Mouse (Mus musculus) hindbrain, embryonic 10.5 days (tissue): Measurements from ENCODE around the gene Nceh1. TPM values are rescaled to one million over a fixed set of nuclear protein-coding genes. Genes with fewer than 3 reads are reported as not detected.

Source experiments
- DNase-seq: peaks from one replicate; pipeline ENCODE4 v3.0.0-alpha.2; 2017; ENCODE audit warnings: low spot score
- H3K27ac ChIP-seq: fragments of 300-500 bp; sonication (generic); 2 replicates; pipeline ENCODE4 v1.5.1; 2016; ENCODE audit warnings: mild to moderate bottlenecking, moderate library complexity
- H3K27me3 ChIP-seq: fragments of 300-500 bp; sonication (generic); 2 replicates; pipeline ENCODE4 v1.6.1; 2016; ENCODE audit warnings: mild to moderate bottlenecking; ENCODE audit not compliant: poor library complexity, insufficient read depth, severe bottlenecking
- H3K36me3 ChIP-seq: fragments of 300-500 bp; sonication (generic); 2 replicates; pipeline ENCODE4 v1.6.1; 2016; ENCODE audit warnings: mild to moderate bottlenecking, moderate library complexity
- H3K4me1 ChIP-seq: fragments of 300-500 bp; sonication (generic); replicated peaks from 2 replicates; pipeline ENCODE4 v1.6.1; 2016; ENCODE audit warnings: mild to moderate bottlenecking
- H3K4me3 ChIP-seq: fragments of 300-500 bp; sonication (generic); 2 replicates; pipeline ENCODE4 v1.5.1; 2016; ENCODE audit warnings: mild to moderate bottlenecking, moderate library complexity
- H3K9me3 ChIP-seq: fragments of 300-500 bp; sonication (generic); 2 replicates; pipeline ENCODE4 v1.6.1; 2016; ENCODE audit warnings: mild to moderate bottlenecking, moderate library complexity
- WGBS: fragments of 180-500 bp; shearing (Covaris S2); methylation state at CpG from one replicate; pipeline ENCODE4 v1.1.7; 2016; 5-methylcytosine and 5-hydroxymethylcytosine counted together
- polyA plus RNA-seq: library from polyadenylated mRNA; unstranded; fragments of >200 nt; fragmentation: Nextera tagmentation; extraction: Ambion mirVana; gene quantifications from 2 replicates; pipeline ENCODE4 v1.2.1, GENCODE M21; 2016

Gene Nceh1
- polyA plus RNA-seq, 1 experiment from 2014 or later, result 3.3 TPM

- no peak for DNase-seq
- no peaks in the 10 kb centered on the region for H3K36me3 ChIP-seq
- no peak overlapping the region for H3K4me3 ChIP-seq
- no peaks in the 10 kb centered on the region for H3K27me3 ChIP-seq
- 0 out of 2 replicates have a peak, but pooled peaks cover 3% of the 10 kb centered on the region for H3K4me1 ChIP-seq
- WGBS, result 88% methylated on average over 8 of the region's 8 CpGs
- no peaks in the 10 kb centered on the region for H3K9me3 ChIP-seq
- H3K27ac ChIP-seq, result no peak overlapping the region
These were observed 12.9 kb downstream of the Nceh1 start for GRCm38 (mm10) chr3:27195573-27196227.

GRCm38 (mm10) chr3:27196529-27196928, 13.8 kb downstream of the Nceh1 start:
- Histone ChIP-seq H3K27ac (no peak overlapping the region), H3K4me1 (0 out of 2 replicates have a peak, but pooled peaks cover 3% of the 10 kb centered on the region), H3K27me3 (no peaks in the 10 kb centered on the region), H3K4me3 (no peak overlapping the region), H3K36me3 (no peaks in the 10 kb centered on the region), H3K9me3 (no peaks in the 10 kb centered on the region)
- no peak for DNase-seq
- WGBS, result 79% methylated on average over 1 of the region's 1 CpGs

GRCm38 (mm10) chr3:27197816-27198215, 15.1 kb downstream of the Nceh1 start:
- no peak overlapping the region for H3K27ac ChIP-seq
- no peaks in the 10 kb centered on the region for H3K27me3 ChIP-seq
- no peaks in the 10 kb centered on the region for H3K9me3 ChIP-seq
- no peak overlapping the region for H3K4me3 ChIP-seq
- 84% methylated on average over 5 of the region's 5 CpGs for WGBS
- 0 out of 2 replicates have a peak, but pooled peaks cover 3% of the 10 kb centered on the region for H3K4me1 ChIP-seq
- no peak for DNase-seq
- H3K36me3 ChIP-seq, result no peaks in the 10 kb centered on the region

GRCm38 (mm10) chr3:27199120-27199519, 16.4 kb downstream of the Nceh1 start:
- H3K36me3 ChIP-seq, result no peaks in the 10 kb centered on the region
- H3K4me1 ChIP-seq, result no peaks in the 10 kb centered on the region
- H3K27ac ChIP-seq, result no peak overlapping the region
- no peak overlapping the region for H3K4me3 ChIP-seq
- H3K27me3 ChIP-seq, result no peaks in the 10 kb centered on the region
- DNase-seq, result no peak
- no peaks in the 10 kb centered on the region for H3K9me3 ChIP-seq
- WGBS, result 88% methylated on average over 7 of the region's 7 CpGs

- Histone ChIP-seq H3K36me3 (no peaks in the 10 kb centered on the region), H3K27me3 (no peaks in the 10 kb centered on the region), H3K9me3 (no peaks in the 10 kb centered on the region), H3K4me1 (peaks cover 14% of the 10 kb centered on the region), H3K4me3 (no peak overlapping the region), H3K27ac (no peak overlapping the region)
- no peak for DNase-seq
- WGBS, result 87% methylated on average over 5 of the region's 5 CpGs
These were observed 19.1 kb downstream of the Nceh1 start for GRCm38 (mm10) chr3:27201728-27202411.

- peak overlapping the region; percentile 59; the same call in 1 of the 2 replicates for H3K27ac ChIP-seq
- H3K4me1 ChIP-seq, result peaks cover 14% of the 10 kb centered on the region
- WGBS, result 36% methylated on average over 5 of the region's 5 CpGs
- H3K27me3 ChIP-seq, result no peaks in the 10 kb centered on the region
- DNase-seq, result no peak
- H3K9me3 ChIP-seq, result peaks cover 4% of the 10 kb centered on the region; the same call in 1 of the 2 replicates
- H3K4me3 ChIP-seq, result no peak overlapping the region
- H3K36me3 ChIP-seq, result no peaks in the 10 kb centered on the region
These were observed 22.3 kb downstream of the Nceh1 start for GRCm38 (mm10) chr3:27205068-27205467.

GRCm38 (mm10) chr3:27205514-27206220, 22.9 kb downstream of the Nceh1 start:
- no peak for DNase-seq
- H3K27me3 ChIP-seq, result no peaks in the 10 kb centered on the region
- WGBS, result 82% methylated on average over 9 of the region's 9 CpGs
- peak overlapping the region; percentile 59; the same call in 1 of the 2 replicates for H3K27ac ChIP-seq
- no peak overlapping the region for H3K4me3 ChIP-seq
- H3K4me1 ChIP-seq, result peaks cover 14% of the 10 kb centered on the region
- H3K9me3 ChIP-seq, result peaks cover 4% of the 10 kb centered on the region; the same call in 1 of the 2 replicates
- H3K36me3 ChIP-seq, result no peaks in the 10 kb centered on the region

- DNase-seq, result no peak
- H3K9me3 ChIP-seq, result peaks cover 4% of the 10 kb centered on the region; the same call in 1 of the 2 replicates
- H3K36me3 ChIP-seq, result no peaks in the 10 kb centered on the region
- no peak overlapping the region for H3K27ac ChIP-seq
- WGBS, result 74% methylated on average over 4 of the region's 4 CpGs
- no peaks in the 10 kb centered on the region for H3K27me3 ChIP-seq
- H3K4me1 ChIP-seq, result peaks cover 14% of the 10 kb centered on the region
- H3K4me3 ChIP-seq, result no peak overlapping the region
These were observed 23.4 kb downstream of the Nceh1 start for GRCm38 (mm10) chr3:27206221-27206560.

GRCm38 (mm10) chr3:27206577-27206976, 23.8 kb downstream of the Nceh1 start:
- peaks cover 4% of the 10 kb centered on the region; the same call in 1 of the 2 replicates for H3K9me3 ChIP-seq
- H3K4me1 ChIP-seq, result peaks cover 14% of the 10 kb centered on the region
- DNase-seq, result no peak
- no peaks in the 10 kb centered on the region for H3K36me3 ChIP-seq
- 89% methylated on average over 8 of the region's 8 CpGs for WGBS
- no peak overlapping the region for H3K4me3 ChIP-seq
- no peaks in the 10 kb centered on the region for H3K27me3 ChIP-seq
- H3K27ac ChIP-seq, result no peak overlapping the region

- no peaks in the 10 kb centered on the region for H3K36me3 ChIP-seq
- H3K4me3 ChIP-seq, result no peak overlapping the region
- 95% methylated on average over 9 of the region's 9 CpGs for WGBS
- no peak for DNase-seq
- no peak overlapping the region for H3K27ac ChIP-seq
- peaks cover 12% of the 10 kb centered on the region for H3K4me1 ChIP-seq
- H3K9me3 ChIP-seq, result peaks cover 4% of the 10 kb centered on the region; the same call in 1 of the 2 replicates
- H3K27me3 ChIP-seq, result no peaks in the 10 kb centered on the region
These were observed 26.9 kb downstream of the Nceh1 start for GRCm38 (mm10) chr3:27209707-27210106.

GRCm38 (mm10) chr3:27210271-27210670, 27.5 kb downstream of the Nceh1 start:
- no peak overlapping the region for H3K4me3 ChIP-seq
- peaks cover 6% of the 10 kb centered on the region for H3K4me1 ChIP-seq
- no peak for DNase-seq
- 58% methylated on average over 7 of the region's 7 CpGs for WGBS
- H3K9me3 ChIP-seq, result peaks cover 4% of the 10 kb centered on the region; the same call in 1 of the 2 replicates
- no peak overlapping the region for H3K27ac ChIP-seq
- no peaks in the 10 kb centered on the region for H3K27me3 ChIP-seq
- H3K36me3 ChIP-seq, result no peaks in the 10 kb centered on the region

GRCm38 (mm10) chr3:27214016-27214816, 31.5 kb downstream of the Nceh1 start:
- Histone ChIP-seq H3K27me3 (no peaks in the 10 kb centered on the region), H3K4me1 (no peaks in the 10 kb centered on the region), H3K9me3 (peaks cover 3% of the 10 kb centered on the region; the same call in 1 of the 2 replicates), H3K27ac (no peak overlapping the region), H3K36me3 (no peaks in the 10 kb centered on the region), H3K4me3 (no peak overlapping the region)
- DNase-seq, result no peak
- WGBS, result 82% methylated on average over 8 of the region's 8 CpGs
